Mouse (Mus musculus): ENCODE results near the gene Patz1.

The Patz1 gene

DNA sequence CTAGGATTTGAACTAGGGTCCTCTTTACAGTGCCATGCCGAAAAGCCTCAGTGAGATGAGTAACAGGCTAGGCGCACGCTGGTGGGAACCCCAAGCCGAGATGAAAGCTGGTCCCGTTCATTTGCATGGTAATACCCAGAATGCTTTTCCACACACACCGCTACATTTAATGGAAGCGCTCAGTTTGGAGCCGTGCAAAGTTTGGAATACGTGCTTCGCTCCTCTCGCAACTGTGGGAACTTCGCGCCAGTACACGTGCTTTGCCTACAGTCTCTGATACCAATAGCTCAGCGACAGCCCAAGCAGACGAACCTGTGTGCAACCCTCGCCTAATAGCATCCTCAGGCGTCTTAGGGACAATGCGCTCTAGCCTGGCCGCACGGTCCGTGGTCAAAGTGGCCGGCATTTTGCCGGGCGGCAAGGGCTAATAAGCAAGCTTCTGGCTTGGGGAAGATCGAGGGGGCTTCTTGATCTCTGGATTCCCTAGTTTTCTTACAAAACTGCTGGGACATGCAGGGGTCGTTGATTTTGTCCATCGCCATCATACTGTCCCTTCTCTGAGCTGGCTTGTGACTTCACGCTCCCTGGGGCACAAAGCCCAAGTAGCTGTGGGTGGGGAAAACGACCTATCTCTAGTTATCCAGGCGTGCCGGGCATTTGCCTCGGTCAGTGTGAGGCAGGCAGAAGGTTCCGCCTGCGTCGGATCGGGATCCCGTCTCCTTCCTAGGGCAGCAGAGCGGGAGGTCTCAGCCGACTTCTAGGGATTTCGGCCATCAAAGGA is at the start of gene Patz1:
TSS of gene Patz1 (plus strand) at position 354 of the 781 bp plus-strand sequence.
- DNase-seq = peak; percentile 55

- DNase-seq = no peak
These were observed 46.3 kb upstream of the Patz1 start for GRCm38 (mm10) chr11:3242395-3242794.

GRCm38 (mm10) chr11:3243771-3244170 is 44.9 kb upstream of the Patz1 start:
- DNase-seq = no peak

- DNase-seq = no peak
These were observed 41.3 kb upstream of the Patz1 start for GRCm38 (mm10) chr11:3247387-3247786.

GRCm38 (mm10) chr11:3259537-3259936 is 29.1 kb upstream of the Patz1 start:
- DNase-seq = no peak

DNA sequence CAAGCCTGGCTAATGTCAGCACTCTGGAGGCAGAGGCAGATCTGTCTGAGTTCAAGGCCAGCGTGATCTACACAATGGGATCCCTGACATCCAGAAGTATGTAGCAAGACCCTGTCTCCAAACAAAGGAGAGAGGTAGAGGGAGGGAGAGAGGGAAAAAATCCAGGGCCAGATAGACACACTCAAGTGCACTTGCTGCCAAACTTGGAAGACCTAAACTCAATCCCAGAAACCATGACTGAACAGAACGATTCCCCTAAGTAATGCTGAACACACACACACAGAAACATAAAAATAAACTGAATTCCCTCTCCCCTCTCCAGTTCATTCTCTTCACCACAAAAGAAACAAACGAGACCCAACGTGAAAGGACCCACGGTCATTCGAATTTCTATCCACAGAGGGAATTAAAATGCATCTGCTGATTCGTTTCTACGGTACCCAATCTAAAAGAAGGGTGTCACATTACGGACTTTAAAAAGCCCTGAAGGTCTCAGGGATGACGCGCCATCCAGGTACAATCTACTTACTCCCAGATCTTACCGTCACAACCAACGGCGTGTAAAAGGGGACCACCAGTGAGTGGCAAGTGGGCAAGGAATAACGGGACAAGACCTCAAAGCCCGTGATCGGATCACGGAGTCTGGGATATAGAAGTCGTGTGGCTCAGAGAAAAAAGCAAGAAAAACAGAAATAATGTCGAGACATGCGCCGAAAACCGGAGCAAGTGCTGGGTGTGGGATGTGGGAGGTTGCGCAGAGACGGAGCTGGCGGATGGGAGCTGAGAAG is 23.2 kb upstream of the Patz1 start:
- peak; percentile 24 for DNase-seq

DNA sequence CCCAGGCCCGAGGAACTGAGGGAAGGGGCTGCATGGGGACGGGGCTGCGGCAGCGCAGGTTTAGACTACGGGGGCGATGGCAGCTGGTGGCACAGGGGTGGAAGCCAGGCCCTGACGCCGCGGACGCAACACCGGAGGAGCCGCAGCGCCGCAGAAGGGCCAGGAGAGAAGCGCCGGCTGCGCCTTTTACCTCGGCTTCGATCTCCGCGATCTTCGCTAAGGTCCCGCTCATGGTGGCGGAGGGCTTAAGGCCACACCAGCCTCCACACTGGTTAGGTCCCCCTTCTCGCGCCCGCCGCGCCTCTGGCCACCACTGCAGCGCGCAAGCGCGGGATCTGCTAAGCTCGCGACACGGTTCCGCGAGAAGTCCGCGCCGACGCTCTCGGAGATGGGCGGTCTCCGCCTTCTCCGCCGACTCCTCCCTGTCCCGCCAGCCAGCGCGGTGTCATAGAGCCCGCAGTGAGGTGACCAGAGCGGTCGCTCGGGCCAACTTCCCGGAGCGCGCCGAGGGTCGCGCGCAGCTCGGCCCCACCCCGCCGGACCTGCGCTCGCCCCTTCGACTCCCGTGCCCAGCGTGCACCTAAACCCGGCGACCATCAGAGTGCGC is 22.5 kb upstream of the Patz1 start, which contains the start of gene Drg1:
TSS of gene Drg1 (minus strand) at position 337 of the 607 bp plus-strand sequence.
- peak; percentile 97 for DNase-seq

GRCm38 (mm10) chr11:3267133-3267532 is 21.5 kb upstream of the Patz1 start:
- DNase-seq = no peak

- DNase-seq = no peak
These were observed 19.4 kb upstream of the Patz1 start for GRCm38 (mm10) chr11:3269241-3269640.

DNA sequence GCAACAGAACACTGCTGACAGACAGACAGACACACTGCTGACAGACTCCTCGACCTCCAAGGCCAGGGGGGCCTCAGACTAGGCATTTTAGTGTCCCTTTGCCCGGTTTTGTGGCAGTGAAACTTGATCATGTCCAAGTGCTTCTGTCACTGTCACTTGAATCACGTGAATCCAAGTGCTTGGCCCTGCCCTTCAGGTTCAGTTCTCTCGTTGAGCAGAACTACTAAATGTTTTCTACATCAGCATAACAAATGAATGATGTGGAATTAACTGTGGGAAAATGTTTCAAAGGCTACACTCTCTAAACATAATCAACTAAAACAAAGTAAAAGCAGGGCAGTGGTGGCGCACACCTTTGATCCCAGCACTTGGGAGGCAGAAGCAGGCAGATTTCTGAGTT is 10.3 kb upstream of the Patz1 start:
- DNase-seq = no peak

DNA sequence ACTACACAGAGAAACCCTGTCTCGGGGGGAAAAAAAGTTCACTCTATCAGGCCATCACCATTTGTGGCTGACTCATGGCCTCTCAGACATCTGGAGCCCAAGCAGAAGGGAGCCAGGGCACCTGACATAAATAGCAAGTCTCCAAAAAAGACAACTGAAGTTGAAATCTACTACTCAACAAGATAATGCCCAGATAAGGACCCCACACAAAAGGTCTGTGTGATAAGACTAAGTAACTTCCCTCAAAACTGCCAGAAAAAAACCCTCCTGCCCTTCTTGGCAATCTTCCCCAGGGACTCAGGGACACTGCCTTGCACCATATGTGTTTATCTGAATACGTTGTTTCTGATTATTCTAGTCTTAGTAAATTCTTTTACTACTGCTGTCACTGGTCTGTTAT is 8.9 kb upstream of the Patz1 start:
- no peak for DNase-seq

DNA sequence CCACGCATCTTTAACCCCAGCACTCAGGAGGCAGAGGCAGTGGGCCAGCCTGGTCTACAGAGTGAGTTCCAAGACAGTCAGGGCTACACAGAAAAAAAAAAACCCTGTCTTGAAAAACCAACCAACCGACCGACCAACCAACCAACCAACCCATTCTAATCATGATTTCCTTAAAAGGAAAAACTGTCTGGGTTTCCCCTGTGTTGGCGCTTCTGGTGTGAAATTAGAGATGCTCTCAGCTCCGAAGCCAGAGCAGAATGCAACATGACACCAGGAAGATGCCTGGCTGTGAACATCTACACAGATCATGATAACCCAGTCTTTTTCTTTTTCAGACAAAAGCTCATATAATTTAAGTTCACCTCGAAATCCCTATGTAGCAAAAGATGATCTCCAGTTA is 5.8 kb upstream of the Patz1 start:
- no peak for DNase-seq

- no peak for DNase-seq
These were observed 5.0 kb upstream of the Patz1 start for GRCm38 (mm10) chr11:3283645-3284044.

DNA sequence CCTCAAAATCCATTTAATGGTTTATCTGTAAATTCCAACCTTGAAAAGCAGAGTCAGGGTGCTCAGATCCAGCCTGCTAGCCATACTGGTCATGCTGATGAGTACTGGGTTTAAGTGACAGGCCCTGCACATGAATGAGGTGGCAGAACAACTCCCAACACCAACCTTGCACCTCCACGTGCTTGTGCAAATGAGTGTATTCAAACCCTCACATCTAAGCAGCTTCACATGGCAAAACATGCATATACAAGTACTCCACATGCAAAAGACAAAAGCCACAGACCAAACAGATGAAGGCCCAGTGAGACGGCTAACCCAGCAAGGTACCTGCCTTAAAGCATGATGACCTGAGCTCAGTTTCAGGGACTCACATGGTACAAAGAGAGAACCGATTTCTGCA is 2.7 kb upstream of the Patz1 start:
- DNase-seq = no peak

GRCm38 (mm10) chr11:3287131-3287530 is 1.5 kb upstream of the Patz1 start:
- no peak for DNase-seq

DNA sequence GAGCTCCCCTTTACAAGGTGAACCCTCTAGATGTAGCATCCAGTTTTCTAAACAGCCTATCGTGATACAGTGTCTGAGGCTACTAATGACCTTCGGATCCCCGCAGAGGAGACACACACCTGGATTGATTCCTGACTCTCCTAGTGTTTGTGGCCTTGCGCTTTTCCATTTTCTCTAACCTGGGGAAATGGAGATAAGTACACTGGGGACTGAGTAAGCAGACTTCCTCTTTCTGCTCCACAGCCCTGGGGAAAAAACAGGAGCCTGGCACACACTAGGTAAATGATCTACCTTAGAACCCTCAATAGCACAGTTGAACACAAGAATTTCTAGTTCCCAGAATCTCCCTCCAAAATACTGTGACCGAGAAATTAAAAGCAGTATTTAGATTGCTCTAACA is 753 bp upstream of the Patz1 start:
- DNase-seq = peak; percentile 62

DNA sequence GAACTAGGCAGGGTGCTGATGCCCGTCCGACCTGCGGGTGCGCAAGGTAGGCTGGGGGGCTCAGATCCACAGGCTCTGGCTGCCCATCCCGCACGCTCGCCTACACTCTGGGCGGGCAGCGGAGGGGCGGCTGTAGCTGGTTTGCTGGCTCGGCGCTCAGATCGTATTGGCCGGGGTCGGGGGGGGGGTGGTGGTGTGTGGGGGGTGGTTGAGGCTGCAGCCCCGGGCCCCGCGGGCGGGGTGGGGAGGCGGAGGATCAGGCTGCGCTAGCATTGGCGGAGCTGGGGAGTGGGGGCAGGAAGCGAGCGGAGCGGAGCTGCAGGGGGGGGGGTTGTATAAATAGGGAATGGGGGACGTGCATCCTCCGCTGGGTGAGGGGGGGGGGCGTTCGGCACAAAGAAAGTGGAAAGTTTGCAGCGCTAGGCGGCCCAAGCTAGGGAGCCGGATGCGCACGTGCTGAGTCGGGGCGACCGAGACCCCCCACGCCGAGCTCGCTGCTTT is 678 bp downstream of the Patz1 start:
- peak; percentile 91 for DNase-seq

DNA sequence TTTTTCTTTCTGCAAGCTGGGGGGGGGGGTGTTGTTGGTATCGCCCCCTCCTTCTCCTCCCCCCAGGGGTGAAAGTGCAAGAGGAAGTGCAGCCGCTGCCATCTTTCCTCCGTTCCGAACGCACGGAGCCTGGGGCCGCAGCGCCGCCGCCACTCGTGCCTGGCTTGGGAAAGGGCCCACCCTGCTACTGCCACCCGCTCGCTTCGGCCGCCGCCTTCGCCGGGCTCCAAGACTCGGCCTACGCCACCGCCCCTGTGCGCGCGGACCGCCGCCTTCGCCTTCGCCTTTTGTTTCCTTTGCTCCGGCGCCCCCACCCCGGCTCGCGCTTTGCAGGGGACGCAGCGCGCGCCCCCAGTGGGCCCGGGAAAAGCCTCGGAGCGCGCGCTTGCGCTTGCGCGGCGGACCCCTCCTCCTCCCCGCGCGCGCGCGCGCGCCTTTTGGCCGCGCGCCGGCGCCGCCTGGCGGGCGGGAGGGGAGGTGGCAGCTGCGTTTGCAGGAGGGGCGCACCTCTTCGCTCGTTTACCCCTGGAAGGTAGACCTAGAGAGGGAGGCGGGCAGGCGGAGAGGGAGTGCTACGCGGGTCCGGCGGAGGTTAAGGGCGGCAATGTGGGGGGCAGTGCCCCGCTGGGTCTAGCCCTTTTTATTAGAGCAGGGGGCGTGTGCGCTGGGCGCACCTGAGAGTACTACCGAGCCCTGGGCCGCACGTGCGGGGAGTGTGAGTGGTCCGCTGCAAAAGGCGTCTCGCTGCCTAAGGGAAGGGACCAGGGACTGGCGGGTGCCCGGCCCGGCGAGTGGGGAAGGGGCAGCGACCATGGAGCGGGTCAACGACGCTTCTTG is 1.3 kb downstream of the Patz1 start:
- peak; percentile 92 for DNase-seq

DNA sequence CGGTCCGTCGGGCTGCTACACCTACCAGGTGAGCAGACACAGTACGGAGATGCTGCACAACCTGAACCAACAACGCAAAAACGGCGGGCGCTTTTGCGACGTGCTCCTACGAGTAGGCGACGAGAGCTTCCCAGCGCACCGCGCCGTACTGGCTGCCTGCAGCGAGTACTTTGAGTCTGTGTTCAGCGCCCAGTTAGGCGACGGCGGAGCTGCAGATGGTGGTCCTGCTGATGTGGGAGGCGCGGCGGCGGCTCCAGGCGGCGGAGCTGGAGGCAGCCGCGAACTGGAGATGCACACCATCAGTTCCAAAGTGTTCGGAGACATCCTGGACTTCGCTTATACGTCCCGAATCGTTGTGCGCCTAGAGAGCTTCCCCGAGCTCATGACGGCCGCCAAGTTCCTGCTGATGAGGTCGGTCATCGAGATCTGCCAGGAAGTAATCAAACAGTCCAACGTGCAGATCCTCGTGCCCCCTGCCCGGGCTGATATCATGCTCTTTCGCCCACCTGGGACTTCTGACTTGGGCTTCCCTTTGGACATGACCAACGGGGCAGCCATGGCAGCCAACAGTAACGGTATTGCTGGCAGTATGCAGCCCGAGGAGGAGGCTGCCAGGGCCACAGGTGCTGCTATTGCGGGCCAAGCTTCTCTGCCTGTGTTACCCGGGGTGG is 2.1 kb downstream of the Patz1 start:
- DNase-seq = peak; percentile 59

- DNase-seq = peak; percentile 17
These were observed 2.8 kb downstream of the Patz1 start for GRCm38 (mm10) chr11:3291311-3292061.

DNA sequence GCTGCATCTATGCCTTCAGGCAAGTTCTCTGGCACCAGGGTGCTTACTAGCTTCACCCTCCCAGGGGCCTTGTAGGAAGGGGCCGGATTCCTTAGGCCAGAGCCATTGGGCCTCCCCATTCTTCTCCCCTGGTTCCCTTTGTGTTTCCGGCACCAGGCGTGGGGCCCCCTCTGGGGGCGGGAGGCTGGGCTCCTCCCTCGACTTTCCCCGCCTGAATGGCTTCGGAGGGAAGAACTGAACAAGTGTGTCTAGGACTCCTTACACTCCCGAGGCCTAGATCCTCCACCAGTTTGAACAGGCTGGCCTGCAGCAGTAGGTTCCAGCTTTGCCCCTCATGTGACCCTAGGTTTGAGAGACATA is 3.4 kb downstream of the Patz1 start:
- DNase-seq = peak; percentile 79

Measured in kidney, postnatal 14 days (tissue).